Mouse (Mus musculus) heart, embryonic 15.5 days (tissue): ENCODE measurements at regions not wholly inside any gene's neighbourhood (a gene's known extent, or its start where the extent isn't known, plus 50 kb on each side); places are given as distances from the start of the nearest gene placed in this dataset.

Source experiments
- ATAC-seq: fragments of 200-750 bp; cut with Nextera tagmentation; replicated peaks from 2 replicates; pipeline ENCODE4 v1.8.0; 2017; ENCODE audit warnings: low read depth, moderate TSS enrichment; ENCODE audit not compliant: insufficient number of reproducible peaks, insufficient read depth, low FRiP score
- H3K27ac ChIP-seq: fragments of 300-500 bp; sonication (generic); 2 replicates; pipeline ENCODE4 v1.5.1; 2015; ENCODE audit warnings: mild to moderate bottlenecking, inconsistent platforms
- H3K27me3 ChIP-seq: fragments of 300-500 bp; sonication (generic); 2 replicates; pipeline ENCODE4 v1.6.1; 2015; ENCODE audit warnings: inconsistent platforms
- H3K36me3 ChIP-seq: fragments of 300-500 bp; sonication (generic); 2 replicates; pipeline ENCODE4 v1.6.1; 2015; ENCODE audit warnings: mild to moderate bottlenecking, inconsistent platforms
- H3K4me1 ChIP-seq: fragments of 300-500 bp; sonication (generic); replicated peaks from 2 replicates; pipeline ENCODE4 v1.6.1; 2015; ENCODE audit warnings: inconsistent platforms
- H3K4me2 ChIP-seq: fragments of 300-500 bp; sonication (generic); 2 replicates; pipeline ENCODE4 v1.6.1; 2015; ENCODE audit warnings: inconsistent platforms, mild to moderate bottlenecking, moderate library complexity
- H3K4me3 ChIP-seq: fragments of 300-500 bp; sonication (generic); 2 replicates; pipeline ENCODE4 v1.5.1; 2015; ENCODE audit warnings: mild to moderate bottlenecking, inconsistent platforms
- H3K9ac ChIP-seq: fragments of 300-500 bp; sonication (generic); 2 replicates; pipeline ENCODE4 v1.6.1; 2015; ENCODE audit warnings: mild to moderate bottlenecking, inconsistent platforms
- H3K9me3 ChIP-seq: fragments of 300-500 bp; sonication (generic); replicated peaks from 2 replicates; pipeline ENCODE4 v1.6.1; 2016; ENCODE audit warnings: inconsistent platforms
- WGBS: fragments of 180-500 bp; shearing (Covaris S2); methylation state at CpG from one replicate; pipeline ENCODE4 v1.1.7; 2015; ENCODE audit warnings: mixed read lengths; 5-methylcytosine and 5-hydroxymethylcytosine counted together

DNA sequence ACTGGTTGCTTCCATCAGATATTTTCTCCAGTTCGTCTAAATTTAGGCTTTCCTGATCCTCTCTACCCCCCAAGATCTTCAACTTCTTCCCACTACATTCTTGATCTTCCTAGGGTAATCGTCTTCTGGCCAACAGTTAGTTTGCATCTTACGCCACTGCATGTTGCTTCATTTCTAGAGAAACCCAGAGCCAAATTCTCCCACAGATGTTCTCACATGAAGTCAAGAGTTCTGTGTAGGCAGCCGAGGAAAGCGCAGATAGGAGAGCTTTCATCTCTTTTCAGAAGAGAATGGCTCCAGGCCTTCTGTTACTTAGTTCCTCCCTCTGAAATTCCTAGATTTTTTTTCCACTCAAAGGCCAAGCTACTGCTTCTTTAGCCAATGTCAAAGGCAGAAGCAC is 179.9 kb downstream of the Fgf10 start:
- Histone ChIP-seq H3K9ac (no peak overlapping the region), H3K4me2 (no peak overlapping the region), H3K27me3 (no peaks in the 10 kb centered on the region), H3K4me1 (no peaks in the 10 kb centered on the region), H3K36me3 (no peaks in the 10 kb centered on the region), H3K4me3 (no peak overlapping the region), H3K9me3 (no peaks in the 10 kb centered on the region), H3K27ac (no peak overlapping the region)
- no peak for ATAC-seq
- WGBS: 66% methylated on average over 5 of the region's 5 CpGs

DNA sequence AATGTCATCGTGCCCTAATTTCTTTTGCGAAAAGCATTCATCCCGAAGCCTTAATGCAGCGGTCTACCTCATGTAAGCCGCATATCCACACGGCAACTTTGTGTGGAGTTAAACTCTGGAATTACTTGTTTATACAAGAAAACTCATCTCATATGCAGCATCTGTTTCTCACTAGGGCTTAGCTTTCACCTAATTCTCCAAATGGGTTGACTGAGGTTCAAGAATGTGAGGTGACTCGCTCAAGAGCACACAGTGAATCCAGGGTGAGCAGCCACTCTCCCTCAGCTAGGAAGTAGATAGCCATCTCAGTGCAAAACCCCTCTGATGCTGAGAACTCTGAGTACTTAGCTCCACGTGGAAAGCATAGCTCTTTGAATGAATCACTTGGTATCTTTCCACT is 181.1 kb downstream of the Fgf10 start:
- Histone ChIP-seq H3K36me3 (no peaks in the 10 kb centered on the region), H3K4me3 (no peak overlapping the region), H3K4me1 (no peaks in the 10 kb centered on the region), H3K4me2 (no peak overlapping the region), H3K9ac (no peak overlapping the region), H3K27ac (no peak overlapping the region), H3K9me3 (no peaks in the 10 kb centered on the region), H3K27me3 (no peaks in the 10 kb centered on the region)
- WGBS: 78% methylated on average over 8 of the region's 8 CpGs
- no peak for ATAC-seq

DNA sequence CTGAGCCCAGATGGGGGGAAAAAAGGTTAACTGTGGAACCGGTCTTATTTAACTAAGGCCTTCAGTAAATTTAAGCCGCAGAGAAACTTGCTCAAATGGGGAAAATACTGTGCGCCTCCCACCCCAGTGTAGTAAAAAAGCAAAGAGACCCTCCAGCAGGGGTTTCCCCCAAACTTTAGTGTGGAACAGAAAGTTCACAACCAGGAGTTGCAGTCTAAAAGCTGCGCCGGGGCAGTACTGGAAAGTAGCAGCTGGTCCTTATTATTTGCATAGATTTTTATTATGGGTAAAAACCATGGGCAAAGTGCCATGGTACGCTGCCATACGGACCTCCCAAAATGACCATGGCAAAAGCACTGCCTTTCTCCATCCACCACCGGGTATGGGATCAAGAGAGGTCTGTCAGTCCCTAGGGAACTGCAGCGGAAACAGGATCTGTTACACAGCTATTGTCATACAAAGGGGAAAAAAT is 216.8 kb downstream of the Fgf10 start:
- no peak overlapping the region for H3K4me2 ChIP-seq
- no peaks in the 10 kb centered on the region for H3K36me3 ChIP-seq
- no peak overlapping the region for H3K27ac ChIP-seq
- H3K4me3 ChIP-seq: no peak overlapping the region
- H3K4me1 ChIP-seq: no peaks in the 10 kb centered on the region
- ATAC-seq: no peak
- H3K27me3 ChIP-seq: no peaks in the 10 kb centered on the region
- H3K9me3 ChIP-seq: no peaks in the 10 kb centered on the region
- WGBS: 74% methylated on average over 9 of the region's 9 CpGs
- no peak overlapping the region for H3K9ac ChIP-seq

DNA sequence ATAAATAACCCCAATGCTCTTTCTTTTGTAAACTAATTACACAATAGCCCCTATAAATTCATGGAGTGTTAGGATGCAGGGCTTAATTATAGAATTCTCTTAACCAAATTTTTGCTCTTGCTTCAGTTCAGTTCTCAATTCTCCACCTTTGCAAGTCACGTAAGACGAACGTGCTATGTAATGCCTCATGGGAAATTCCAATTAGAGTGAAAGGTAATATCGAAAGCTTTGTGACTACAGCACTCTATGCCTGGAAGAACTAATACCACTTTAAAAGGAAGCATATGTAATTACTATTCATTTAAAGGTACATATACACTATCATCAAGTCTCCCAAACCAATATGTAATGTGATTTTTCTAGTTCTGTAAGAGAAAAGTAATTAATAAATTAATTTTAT is 225.5 kb downstream of the Fgf10 start:
- H3K27ac ChIP-seq: no peak overlapping the region
- no peaks in the 10 kb centered on the region for H3K27me3 ChIP-seq
- H3K9me3 ChIP-seq: no peaks in the 10 kb centered on the region
- WGBS: 87% methylated on average over 4 of the region's 4 CpGs
- no peak overlapping the region for H3K9ac ChIP-seq
- H3K4me2 ChIP-seq: no peak overlapping the region
- H3K4me1 ChIP-seq: no peaks in the 10 kb centered on the region
- no peak overlapping the region for H3K4me3 ChIP-seq
- no peaks in the 10 kb centered on the region for H3K36me3 ChIP-seq
- no peak for ATAC-seq

DNA sequence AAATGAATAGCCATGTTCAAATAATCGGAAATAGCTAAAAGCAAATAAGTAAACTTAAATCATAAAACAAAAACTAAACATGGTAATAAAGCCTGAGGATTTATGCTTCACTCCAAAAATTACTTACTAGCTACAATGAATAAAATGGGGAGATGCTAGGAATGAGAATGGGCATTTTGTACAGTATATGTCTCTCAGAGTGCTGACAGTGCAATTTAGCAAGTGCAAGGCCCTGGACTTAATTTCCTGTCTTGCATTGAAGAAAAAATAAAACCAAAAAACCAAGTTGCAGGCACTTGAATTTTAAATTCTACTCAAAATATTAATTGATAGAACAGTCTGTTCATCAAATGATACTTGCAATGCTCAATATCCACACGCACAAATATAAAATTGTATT is 232.4 kb downstream of the Fgf10 start:
- WGBS: 93% methylated on average over 2 of the region's 2 CpGs
- H3K27ac ChIP-seq: no peak overlapping the region
- no peaks in the 10 kb centered on the region for H3K4me1 ChIP-seq
- no peaks in the 10 kb centered on the region for H3K36me3 ChIP-seq
- H3K4me3 ChIP-seq: no peak overlapping the region
- H3K9me3 ChIP-seq: no peaks in the 10 kb centered on the region
- H3K9ac ChIP-seq: no peak overlapping the region
- H3K27me3 ChIP-seq: no peaks in the 10 kb centered on the region
- no peak for ATAC-seq
- H3K4me2 ChIP-seq: no peak overlapping the region

DNA sequence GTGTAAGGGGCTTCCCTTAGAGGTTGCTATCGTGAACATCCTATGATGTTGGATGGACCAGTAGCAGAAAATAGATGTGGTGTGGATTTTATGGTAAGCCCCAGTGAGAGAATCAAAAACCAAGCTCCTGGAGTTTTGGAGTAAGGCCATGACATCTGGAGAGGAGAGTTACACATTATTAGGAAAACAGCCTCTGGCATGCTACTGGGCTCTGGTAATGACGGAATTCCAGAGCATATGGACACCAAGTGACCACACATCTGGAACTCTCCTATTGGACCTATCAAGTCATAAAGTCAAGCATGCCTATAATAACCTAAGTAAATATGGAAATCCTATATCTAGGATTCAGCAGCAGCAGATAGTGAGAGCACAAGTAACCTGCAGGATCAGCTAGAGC is 240.8 kb downstream of the Fgf10 start:
- no peak overlapping the region for H3K4me2 ChIP-seq
- 80% methylated on average over 2 of the region's 2 CpGs for WGBS

DNA sequence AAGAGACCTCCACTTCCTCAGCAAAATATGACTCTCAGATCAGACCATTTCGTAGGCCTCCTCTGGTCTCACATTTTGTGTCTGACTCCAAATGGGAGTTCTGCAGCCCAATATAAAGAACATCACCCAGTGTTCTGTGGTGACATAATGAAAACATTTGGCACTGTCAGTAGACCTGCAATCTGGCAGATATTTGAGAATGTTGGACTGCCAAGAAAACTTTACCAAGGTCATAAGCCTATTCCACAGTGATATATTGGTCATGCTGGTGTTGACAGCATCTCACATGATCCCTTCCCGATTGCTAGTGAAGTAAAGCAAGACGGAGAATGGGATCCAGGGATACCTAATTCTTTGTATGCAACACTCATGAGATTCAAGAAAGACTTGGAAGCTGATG is 271.2 kb downstream of the Fgf10 start:
- no peak overlapping the region for H3K4me2 ChIP-seq
- H3K27ac ChIP-seq: no peak overlapping the region
- H3K36me3 ChIP-seq: no peaks in the 10 kb centered on the region
- no peak overlapping the region for H3K4me3 ChIP-seq
- ATAC-seq: no peak
- H3K27me3 ChIP-seq: no peaks in the 10 kb centered on the region
- H3K9ac ChIP-seq: no peak overlapping the region
- 53% methylated on average over 3 of the region's 3 CpGs for WGBS
- H3K4me1 ChIP-seq: no peaks in the 10 kb centered on the region
- no peaks in the 10 kb centered on the region for H3K9me3 ChIP-seq

More for the DNA sequence above, 240.8 kb downstream of the Fgf10 start:
- H3K9me3 ChIP-seq: no peaks in the 10 kb centered on the region
- no peak overlapping the region for H3K4me3 ChIP-seq
- H3K9ac ChIP-seq: no peak overlapping the region
- no peak for ATAC-seq
- H3K27me3 ChIP-seq: no peaks in the 10 kb centered on the region
- no peaks in the 10 kb centered on the region for H3K36me3 ChIP-seq
- H3K27ac ChIP-seq: no peak overlapping the region
- no peaks in the 10 kb centered on the region for H3K4me1 ChIP-seq

DNA sequence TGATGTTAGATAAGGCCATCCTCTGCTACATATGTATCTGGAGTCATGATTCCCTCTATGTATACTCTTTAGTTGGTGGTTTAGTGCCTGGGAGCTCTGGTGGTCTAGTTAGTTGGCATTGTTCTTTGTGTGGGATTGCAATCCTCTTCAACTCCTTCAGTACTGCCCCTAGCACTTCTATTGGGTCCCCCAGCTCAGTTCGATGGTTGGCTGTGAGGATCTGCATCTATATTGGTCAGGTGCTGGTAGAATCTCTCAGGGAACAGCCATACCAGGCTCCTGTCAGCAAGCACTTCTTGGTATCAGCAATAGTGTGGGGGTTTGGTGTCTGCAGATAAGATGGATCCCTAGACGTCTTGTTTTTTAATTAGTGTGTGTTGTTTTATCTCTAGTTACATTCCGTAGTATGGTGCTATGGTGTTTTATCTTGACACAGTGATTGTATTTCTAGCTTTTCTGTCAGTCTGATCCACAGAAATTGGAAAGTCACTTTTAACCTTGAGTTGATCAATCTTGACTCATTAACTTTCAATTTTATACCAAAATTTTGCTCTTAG is 296.6 kb downstream of the Fgf10 start:
- no peak overlapping the region for H3K4me2 ChIP-seq
- WGBS: 25% methylated on average over 3 of the region's 3 CpGs
- ATAC-seq: no peak

DNA sequence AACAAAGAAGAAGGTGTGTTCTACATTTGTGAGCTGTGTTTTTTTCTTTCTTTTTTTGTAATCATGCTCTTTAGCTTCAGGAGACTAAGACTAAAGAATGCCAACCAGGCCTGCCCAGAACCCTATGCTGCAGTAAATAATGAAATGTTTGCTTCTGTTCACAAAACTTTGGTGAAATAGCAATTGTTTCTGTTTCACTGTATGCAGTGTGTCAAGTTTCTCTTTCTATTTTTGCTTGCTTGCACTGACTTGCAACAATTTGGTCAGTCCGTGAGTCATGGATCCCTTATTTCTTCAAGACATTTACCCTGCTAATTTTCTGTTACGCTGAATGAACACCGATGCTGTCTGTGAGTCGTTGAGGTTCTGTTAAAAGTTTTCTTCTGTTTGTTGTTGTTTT is 298.1 kb downstream of the Fgf10 start:
- no peaks in the 10 kb centered on the region for H3K36me3 ChIP-seq
- no peaks in the 10 kb centered on the region for H3K9me3 ChIP-seq
- no peak overlapping the region for H3K4me3 ChIP-seq
- whole genome bisulfite sequencing: 73% methylated on average over 4 of the region's 4 CpGs
- no peaks in the 10 kb centered on the region for H3K4me1 ChIP-seq
- no peak overlapping the region for H3K4me2 ChIP-seq
- H3K27me3 ChIP-seq: no peaks in the 10 kb centered on the region
- no peak for ATAC-seq
- no peak overlapping the region for H3K9ac ChIP-seq
- H3K27ac ChIP-seq: no peak overlapping the region

More for the DNA sequence above, 296.6 kb downstream of the Fgf10 start:
- Histone ChIP-seq H3K36me3 (no peaks in the 10 kb centered on the region), H3K9me3 (no peaks in the 10 kb centered on the region), H3K4me1 (no peaks in the 10 kb centered on the region), H3K27me3 (no peaks in the 10 kb centered on the region), H3K27ac (no peak overlapping the region), H3K4me3 (no peak overlapping the region), H3K9ac (no peak overlapping the region)

DNA sequence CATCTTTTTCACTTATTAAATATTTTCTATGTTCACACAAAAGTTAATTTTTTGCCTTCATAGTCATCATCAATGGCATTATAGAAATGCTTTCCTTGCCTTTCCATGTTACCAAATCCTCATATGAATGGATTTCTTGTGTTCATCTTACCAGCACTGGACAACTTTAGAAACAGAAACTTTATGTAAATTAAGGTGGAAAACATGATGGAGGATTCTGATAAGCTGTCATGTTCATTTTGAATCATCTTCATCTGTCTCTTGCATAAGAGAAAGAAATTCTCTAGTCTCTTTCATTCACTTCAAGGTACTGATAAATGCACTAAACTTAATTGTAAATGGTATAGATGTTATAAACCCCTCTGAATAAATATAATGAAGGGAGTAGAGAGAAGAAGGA is 305.4 kb downstream of the Fgf10 start:
- Histone ChIP-seq H3K36me3 (no peaks in the 10 kb centered on the region), H3K4me2 (no peak overlapping the region), H3K4me1 (no peaks in the 10 kb centered on the region), H3K9me3 (no peaks in the 10 kb centered on the region), H3K4me3 (no peak overlapping the region), H3K27me3 (no peaks in the 10 kb centered on the region), H3K27ac (no peak overlapping the region), H3K9ac (no peak overlapping the region)
- ATAC-seq: no peak

DNA sequence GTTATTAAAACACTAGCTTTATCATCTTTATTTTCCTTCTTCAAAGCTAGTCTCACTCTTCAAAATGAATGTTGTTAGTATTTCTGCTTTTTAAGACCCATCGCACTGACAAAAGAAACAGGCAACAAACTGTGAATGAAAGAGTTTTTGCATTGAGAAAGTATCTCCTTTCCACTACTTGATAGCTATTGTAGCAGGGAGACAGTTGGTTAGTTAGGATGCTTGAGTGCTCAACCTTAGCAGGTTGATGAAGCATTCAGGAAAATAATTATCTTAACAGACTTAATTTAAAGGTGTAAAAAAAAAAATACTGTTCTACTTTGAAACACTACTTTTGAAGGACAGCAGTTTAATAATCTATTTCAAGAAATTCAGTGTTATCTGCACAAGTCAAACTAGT is 305.9 kb downstream of the Fgf10 start:
- Histone ChIP-seq H3K36me3 (no peaks in the 10 kb centered on the region), H3K9me3 (no peaks in the 10 kb centered on the region), H3K9ac (no peak overlapping the region), H3K4me1 (no peaks in the 10 kb centered on the region), H3K27ac (no peak overlapping the region), H3K4me2 (no peak overlapping the region), H3K4me3 (no peak overlapping the region), H3K27me3 (no peaks in the 10 kb centered on the region)
- no peak for ATAC-seq
- 90% methylated on average over 1 of the region's 1 CpGs for WGBS

DNA sequence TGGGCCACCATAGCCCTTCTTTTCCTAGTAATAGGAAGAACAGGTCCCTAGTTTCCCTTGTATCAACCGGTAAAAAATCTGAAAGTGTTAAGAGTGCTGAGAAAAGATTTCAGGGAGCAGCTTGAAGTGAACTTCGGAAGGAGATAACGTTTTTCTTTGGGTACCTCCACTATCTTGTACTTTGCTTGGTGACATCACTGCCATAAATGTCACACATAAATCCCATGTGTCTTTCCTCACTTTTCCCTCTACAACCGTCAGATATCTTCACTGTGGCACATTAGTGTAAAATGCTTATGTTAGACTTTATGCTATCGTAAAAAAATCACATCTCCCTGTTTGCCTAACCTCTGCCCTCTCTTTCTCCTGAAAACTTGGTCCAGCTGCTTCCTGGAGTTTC is 309.9 kb downstream of the Fgf10 start:
- Histone ChIP-seq H3K9me3 (no peaks in the 10 kb centered on the region), H3K27ac (no peak overlapping the region), H3K4me3 (no peak overlapping the region), H3K27me3 (no peaks in the 10 kb centered on the region), H3K36me3 (no peaks in the 10 kb centered on the region), H3K4me2 (no peak overlapping the region), H3K4me1 (no peaks in the 10 kb centered on the region), H3K9ac (no peak overlapping the region)
- ATAC-seq: no peak
- 59% methylated on average over 5 of the region's 5 CpGs for WGBS
